Mouse (Mus musculus) brain, embryonic 14.5 days (tissue): ENCODE measurements at regions not wholly inside any gene's neighbourhood (a gene's known extent, or its start where the extent isn't known, plus 50 kb on each side); places are given as distances from the start of the nearest gene placed in this dataset.
A peak's percentile ranks its signal among the peaks of the same experiment; 100 is the strongest.

Experiments
- DNase-seq: peaks from one replicate; pipeline ENCODE4 v3.0.0-alpha.2; 2011; ENCODE audit warnings: low read depth
- CTCF ChIP-seq: fragments of 200-500 bp; IDR thresholded peaks from 2 replicates; pipeline ENCODE4 v1.5.1; 2012; ENCODE audit warnings: inconsistent platforms, mild to moderate bottlenecking, moderate library complexity, borderline replicate concordance; ENCODE audit not compliant: insufficient read depth, insufficient read length; ENCODE audit errors: extremely low read depth
- POLR2A ChIP-seq: fragments of 200-500 bp; IDR thresholded peaks from 2 replicates; pipeline ENCODE4 v1.6.1; 2012; ENCODE audit warnings: mild to moderate bottlenecking, inconsistent platforms, borderline replicate concordance; ENCODE audit not compliant: poor library complexity, insufficient read depth, insufficient read length, severe bottlenecking; ENCODE audit errors: extremely low read depth

- DNase-seq: peak; percentile 57
- TF ChIP-seq POLR2A: no peak
- TF ChIP-seq CTCF: no peak
Observed at GRCm38 (mm10) chr3:124712166-124712565, 131.3 kb upstream of the 1700003H04Rik start.

GRCm38 (mm10) chr3:124673551-124673950, 92.7 kb upstream of the 1700003H04Rik start:
- no peak for TF ChIP-seq POLR2A
- TF ChIP-seq CTCF: no peak
- no peak for DNase-seq

GRCm38 (mm10) chr3:124658153-124658552, 77.3 kb upstream of the 1700003H04Rik start:
- TF ChIP-seq CTCF (no peak), POLR2A (no peak)
- no peak for DNase-seq

- no peak for TF ChIP-seq POLR2A
- no peak for TF ChIP-seq CTCF
- no peak for DNase-seq
Observed at GRCm38 (mm10) chr3:124633372-124633771, 52.5 kb upstream of the 1700003H04Rik start.
